Mouse (Mus musculus): ENCODE data around the gene Slc4a1. TPM values are rescaled to one million over a fixed set of nuclear protein-coding genes. Genes with fewer than 3 reads are reported as not detected.

Slc4a1 gene
- polyA plus RNA-seq, 1 experiment from 2014 or later, result 6.9 TPM

DNA sequence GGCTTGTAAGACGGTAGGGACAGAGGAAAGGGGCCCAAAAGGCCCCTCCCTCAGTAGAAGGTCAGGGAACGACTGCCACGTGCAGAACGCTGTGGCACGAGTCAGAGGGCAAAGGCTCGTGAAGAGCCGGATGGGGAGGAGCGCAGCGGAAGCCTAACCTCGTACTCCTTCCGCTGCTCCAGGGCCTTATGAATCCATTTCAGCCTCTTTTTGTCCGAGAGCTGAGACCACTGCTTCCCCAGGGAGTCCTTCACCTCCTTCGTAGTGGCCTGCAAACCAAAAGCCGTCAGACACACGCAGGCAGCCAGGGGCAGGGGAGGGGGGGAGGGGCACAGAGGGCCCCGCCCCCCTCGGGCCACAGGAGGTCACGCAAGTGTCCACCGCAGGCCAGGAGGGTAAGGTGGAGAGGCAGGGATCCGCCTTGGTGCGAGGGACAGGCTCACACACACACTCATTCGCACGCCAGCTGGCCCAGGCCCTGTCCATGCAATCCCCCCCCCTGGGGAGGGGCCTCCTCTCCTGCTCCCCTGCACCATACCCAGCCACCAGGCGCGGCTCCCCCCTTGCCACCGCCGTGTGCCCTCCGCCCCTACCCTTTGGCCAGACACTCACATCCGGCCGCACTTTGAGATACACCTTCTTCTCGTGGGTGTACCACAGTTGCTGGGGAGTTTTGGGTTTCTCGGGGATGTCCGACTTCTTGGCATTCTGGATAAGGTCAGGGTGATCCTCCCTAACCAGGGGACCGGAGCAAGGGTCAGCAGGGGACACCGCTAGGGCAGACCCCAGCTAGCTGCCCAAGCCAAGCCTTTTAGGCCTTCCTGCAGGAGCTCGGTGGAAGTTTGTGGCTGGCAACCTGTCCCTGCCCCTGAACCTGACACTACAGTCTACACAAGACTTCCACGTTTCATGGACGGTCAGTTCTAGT, 55.0 kb downstream of the Slc4a1 start:
- no peaks in the 10 kb centered on the region for H3K27me3 ChIP-seq (ENCODE audit: insufficient read depth, low read length)
- H3K4me2 ChIP-seq, result peak overlapping the region; percentile 33; the same call in 1 of the 2 replicates
- H3K9me3 ChIP-seq (ENCODE audit: low read depth, low read length), result no peaks in the 10 kb centered on the region
- no peak overlapping the region for H3K27ac ChIP-seq (ENCODE audit: low read depth)
- H3K36me3 ChIP-seq (ENCODE audit: insufficient read depth), result peaks cover 93% of the 10 kb centered on the region
- ATAC-seq (ENCODE audit: insufficient read depth), result no peak
- WGBS, result 43% methylated on average over 38 of the region's 38 CpGs
- H3K4me3 ChIP-seq (ENCODE audit: low read depth, low read length), result no peak overlapping the region
- peak; percentile 10 for DNase-seq
- no peak for TF ChIP-seq CTCF (IDR thresholded peaks at IDR 0.05; ENCODE audit: low read depth)
- H3K9ac ChIP-seq, result no peak overlapping the region
- peaks cover 8% of the 10 kb centered on the region; the same call in 1 of the 2 replicates for H3K4me1 ChIP-seq (ENCODE audit: insufficient read depth)

DNA sequence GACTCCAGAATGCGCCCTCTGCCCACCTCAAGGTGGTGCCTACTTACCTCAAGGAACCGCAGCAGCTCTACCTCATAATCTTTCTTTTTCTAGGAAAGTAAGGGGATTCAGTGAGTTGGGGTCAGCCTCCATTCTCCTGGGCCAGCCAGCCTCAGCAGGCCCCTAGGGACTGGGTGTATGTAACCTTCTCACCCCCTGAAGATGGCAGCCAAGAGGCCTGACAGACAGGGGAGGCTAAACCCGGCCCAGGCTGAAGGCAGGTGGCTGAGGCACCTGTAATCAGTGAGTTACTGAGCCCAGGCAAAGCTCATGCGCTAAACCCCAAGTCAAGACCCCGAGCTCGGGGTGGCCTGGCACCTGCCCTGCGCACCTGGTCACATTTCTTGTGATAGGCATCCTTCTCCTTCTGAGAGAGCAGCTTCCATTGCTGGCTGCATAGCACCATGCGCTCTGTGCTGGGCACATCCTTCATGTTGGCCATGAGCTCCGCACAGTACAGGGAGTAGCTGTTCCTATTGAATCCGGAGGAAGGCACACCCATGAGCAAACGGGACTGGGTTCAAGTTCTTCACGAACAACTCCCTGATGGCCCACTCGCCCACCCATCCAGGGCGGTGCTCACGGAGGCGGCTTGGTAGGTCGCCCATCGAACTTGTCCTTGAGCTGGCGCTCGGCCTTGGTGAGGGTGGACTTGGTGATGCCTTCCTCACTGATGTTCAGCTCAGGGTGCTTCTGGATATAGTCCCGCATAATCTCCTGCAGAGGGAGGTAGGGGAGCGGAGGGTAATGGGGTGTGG, 56.0 kb downstream of the Slc4a1 start:
- H3K4me2 ChIP-seq, result peak overlapping the region; percentile 62
- no peaks in the 10 kb centered on the region for H3K27me3 ChIP-seq (ENCODE audit: insufficient read depth, low read length)
- H3K27ac ChIP-seq (ENCODE audit: low read depth), result peak overlapping the region; percentile 72; the same call in 1 of the 2 replicates
- peak overlapping the region; percentile 37 for H3K4me3 ChIP-seq (ENCODE audit: low read depth, low read length)
- ATAC-seq (ENCODE audit: insufficient read depth) (no peak), DNase-seq (no peak)
- H3K36me3 ChIP-seq (ENCODE audit: insufficient read depth), result peaks cover 86% of the 10 kb centered on the region
- no peaks in the 10 kb centered on the region for H3K9me3 ChIP-seq (ENCODE audit: low read depth, low read length)
- 83% methylated on average over 22 of the region's 22 CpGs for WGBS
- peak overlapping the region; percentile 27 for H3K9ac ChIP-seq
- H3K4me1 ChIP-seq (ENCODE audit: insufficient read depth), result 0 out of 2 replicates have a peak, but pooled peaks cover 5% of the 10 kb centered on the region
- no peak; the same call in 1 of the 2 replicates for TF ChIP-seq CTCF (IDR thresholded peaks at IDR 0.05; ENCODE audit: low read depth)

DNA sequence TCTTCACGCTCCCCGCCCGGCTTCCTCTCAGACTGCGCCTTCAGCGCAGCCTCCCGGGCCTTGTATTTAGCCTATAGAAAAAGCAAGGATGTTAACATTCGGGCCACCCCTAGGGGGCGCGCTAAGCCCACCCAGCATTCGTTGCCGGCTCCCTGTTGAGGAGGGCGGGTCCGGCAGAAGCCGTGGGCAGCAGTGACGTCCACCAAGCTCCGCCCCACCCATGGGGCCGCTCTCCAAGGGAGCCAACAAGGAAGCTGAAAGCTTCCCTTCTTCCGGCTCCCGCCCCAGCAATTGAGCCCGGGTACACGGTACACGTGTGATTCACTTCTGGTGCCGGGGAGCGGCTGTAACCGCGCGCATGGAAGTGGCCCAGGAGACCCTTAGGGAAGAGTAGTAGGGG, 57.0 kb downstream of the Slc4a1 start:
- ATAC-seq (ENCODE audit: insufficient read depth), result peak; percentile 94
- peak; percentile 99 for DNase-seq
- Histone ChIP-seq H3K4me2 (peak overlapping the region; percentile 62), H3K27me3 (ENCODE audit: insufficient read depth, low read length) (no peaks in the 10 kb centered on the region), H3K36me3 (ENCODE audit: insufficient read depth) (peaks cover 75% of the 10 kb centered on the region), H3K4me1 (ENCODE audit: insufficient read depth) (0 out of 2 replicates have a peak, but pooled peaks cover 5% of the 10 kb centered on the region), H3K27ac (ENCODE audit: low read depth) (peak overlapping the region; percentile 72), H3K4me3 (ENCODE audit: low read depth, low read length) (peak overlapping the region; percentile 37), H3K9ac (peak overlapping the region; percentile 27), H3K9me3 (ENCODE audit: low read depth, low read length) (no peaks in the 10 kb centered on the region)
- WGBS, result under 1% methylated on average over 27 of the region's 27 CpGs
- peak; percentile 99 for TF ChIP-seq CTCF (IDR thresholded peaks at IDR 0.05; ENCODE audit: low read depth)

DNA sequence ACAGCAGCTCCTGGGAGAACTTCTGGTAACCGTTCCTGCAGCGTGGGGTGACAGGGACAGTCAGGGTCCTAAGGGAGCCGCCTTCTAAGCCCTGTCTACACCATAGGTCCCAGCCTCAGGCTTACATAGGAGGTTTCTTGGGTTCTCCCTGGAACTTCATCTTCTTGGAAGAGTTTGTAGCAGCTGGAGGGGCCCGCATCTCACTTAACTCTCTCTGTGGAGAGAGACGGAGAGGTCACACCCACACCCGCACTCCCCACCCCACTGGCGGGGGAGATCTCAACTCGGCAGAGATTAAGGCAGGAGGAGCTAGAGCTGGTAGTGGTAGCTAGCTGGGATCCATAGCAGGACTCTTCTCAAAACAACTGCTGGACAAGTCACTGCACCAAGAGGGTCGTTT, 57.9 kb downstream of the Slc4a1 start:
- Histone ChIP-seq H3K9me3 (ENCODE audit: low read depth, low read length) (no peaks in the 10 kb centered on the region), H3K27me3 (ENCODE audit: insufficient read depth, low read length) (no peaks in the 10 kb centered on the region), H3K27ac (ENCODE audit: low read depth) (no peak overlapping the region), H3K4me3 (ENCODE audit: low read depth, low read length) (no peak overlapping the region), H3K4me2 (no peak overlapping the region), H3K36me3 (ENCODE audit: insufficient read depth) (peaks cover 66% of the 10 kb centered on the region), H3K9ac (no peak overlapping the region), H3K4me1 (ENCODE audit: insufficient read depth) (0 out of 2 replicates have a peak, but pooled peaks cover 5% of the 10 kb centered on the region)
- no peak for TF ChIP-seq CTCF (IDR thresholded peaks at IDR 0.05; ENCODE audit: low read depth)
- no peak for ATAC-seq (ENCODE audit: insufficient read depth)
- no peak for DNase-seq
- WGBS, result 83% methylated on average over 9 of the region's 9 CpGs

DNA sequence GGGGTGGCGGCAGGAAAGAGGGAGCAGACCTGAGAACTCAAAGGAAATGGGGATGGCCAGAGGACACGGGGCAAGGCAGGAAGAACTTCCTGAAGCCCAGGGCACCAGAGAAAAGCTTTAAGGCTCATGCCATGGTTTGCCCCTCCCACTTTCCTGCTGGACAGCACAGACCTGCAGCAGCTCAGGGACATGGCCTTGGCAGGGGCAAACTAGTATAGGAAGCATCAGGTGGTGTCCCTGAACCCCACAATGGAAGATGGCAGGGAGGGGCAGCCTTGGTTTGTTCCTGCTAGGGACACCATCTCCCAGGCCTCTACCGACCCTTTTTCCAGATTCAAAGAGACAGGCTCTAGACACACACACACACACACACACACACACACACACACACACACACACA, 60.6 kb downstream of the Slc4a1 start:
- no peaks in the 10 kb centered on the region for H3K27me3 ChIP-seq (ENCODE audit: insufficient read depth, low read length)
- 0 out of 2 replicates have a peak, but pooled peaks cover 5% of the 10 kb centered on the region for H3K4me1 ChIP-seq (ENCODE audit: insufficient read depth)
- H3K27ac ChIP-seq (ENCODE audit: low read depth), result no peak overlapping the region
- no peak overlapping the region for H3K4me3 ChIP-seq (ENCODE audit: low read depth, low read length)
- H3K4me2 ChIP-seq, result no peak overlapping the region
- H3K9me3 ChIP-seq (ENCODE audit: low read depth, low read length), result no peaks in the 10 kb centered on the region
- DNase-seq (no peak), ATAC-seq (ENCODE audit: insufficient read depth) (no peak)
- no peak for TF ChIP-seq CTCF (IDR thresholded peaks at IDR 0.05; ENCODE audit: low read depth)
- 60% methylated on average over 3 of the region's 3 CpGs for WGBS
- peaks cover 40% of the 10 kb centered on the region for H3K36me3 ChIP-seq (ENCODE audit: insufficient read depth)
- H3K9ac ChIP-seq, result no peak overlapping the region

DNA sequence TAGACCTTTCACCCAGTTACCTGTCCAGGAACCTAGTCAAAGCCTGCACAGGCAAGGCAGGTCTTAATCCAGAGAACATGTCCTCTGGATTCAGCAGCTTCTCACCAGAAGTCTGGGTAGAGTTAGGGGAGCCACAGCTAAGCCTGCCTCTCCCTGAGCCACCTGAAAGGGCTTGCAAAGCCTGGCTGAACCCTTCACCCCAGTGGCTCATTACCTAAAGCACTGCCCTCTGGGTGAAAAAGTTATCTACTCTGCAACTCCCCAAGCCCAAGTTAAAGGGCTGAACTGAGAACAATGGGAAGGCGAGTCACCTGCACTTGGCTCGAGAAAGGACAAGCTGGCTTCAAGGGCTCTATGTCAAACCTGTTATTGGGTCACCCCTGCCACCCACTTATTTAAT, 61.9 kb downstream of the Slc4a1 start:
- Histone ChIP-seq H3K4me1 (ENCODE audit: insufficient read depth) (no peaks in the 10 kb centered on the region), H3K27me3 (ENCODE audit: insufficient read depth, low read length) (no peaks in the 10 kb centered on the region), H3K27ac (ENCODE audit: low read depth) (no peak overlapping the region), H3K36me3 (ENCODE audit: insufficient read depth) (peaks cover 30% of the 10 kb centered on the region), H3K4me2 (no peak overlapping the region), H3K9me3 (ENCODE audit: low read depth, low read length) (no peaks in the 10 kb centered on the region), H3K9ac (no peak overlapping the region), H3K4me3 (ENCODE audit: low read depth, low read length) (no peak overlapping the region)
- no peak for ATAC-seq (ENCODE audit: insufficient read depth)
- TF ChIP-seq CTCF (IDR thresholded peaks at IDR 0.05; ENCODE audit: low read depth), result no peak
- DNase-seq, result no peak
- WGBS, result 36% methylated on average over 2 of the region's 2 CpGs

DNA sequence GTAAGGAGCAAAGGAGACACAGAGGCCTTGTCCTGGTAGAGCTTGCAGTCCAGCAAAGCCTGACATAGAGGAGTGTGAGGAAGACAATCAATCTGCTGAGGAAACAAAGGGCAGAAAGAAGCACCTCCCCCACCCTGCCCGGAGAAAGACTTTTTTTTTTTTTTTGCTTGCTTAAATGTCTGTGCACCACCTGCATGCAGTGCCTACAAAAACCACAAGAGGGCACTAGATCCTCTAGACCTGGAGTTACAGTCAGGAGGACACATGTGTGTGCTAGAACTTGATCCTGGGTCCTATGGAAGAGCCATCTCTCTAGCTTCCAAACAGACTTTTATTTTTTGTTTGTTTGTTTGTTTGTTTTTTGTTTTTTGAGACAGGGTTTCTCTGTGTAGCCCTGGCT, 66.2 kb downstream of the Slc4a1 start:
- ATAC-seq (ENCODE audit: insufficient read depth), result no peak
- Histone ChIP-seq H3K9ac (no peak overlapping the region), H3K4me3 (ENCODE audit: low read depth, low read length) (no peak overlapping the region), H3K4me1 (ENCODE audit: insufficient read depth) (peaks cover 3% of the 10 kb centered on the region), H3K9me3 (ENCODE audit: low read depth, low read length) (no peaks in the 10 kb centered on the region), H3K4me2 (no peak overlapping the region), H3K27me3 (ENCODE audit: insufficient read depth, low read length) (no peaks in the 10 kb centered on the region), H3K36me3 (ENCODE audit: insufficient read depth) (no peaks in the 10 kb centered on the region), H3K27ac (ENCODE audit: low read depth) (no peak overlapping the region)
- peak; percentile 73 for TF ChIP-seq CTCF (IDR thresholded peaks at IDR 0.05; ENCODE audit: low read depth)
- DNase-seq, result peak; percentile 84
- WGBS, result 7% methylated on average over 1 of the region's 1 CpGs

Small RNA genes lying within 50 kb of the gene (microRNA-seq; reads per million reads assigned to microRNA genes)
- not detected for gene Mir6930 (ENCODE audit: borderline number of aligned reads)

Other genes starting within 250 kb of the Slc4a1 start
- gene Nags, start 220.7 kb downstream of the Slc4a1 start, polyA plus RNA-seq (2014; fragmentation: Nextera tagmentation; extraction: Ambion mirVana), result not detected in 2 replicates
- 26.3 and 26.8 TPM in 2 replicates for gene Tmem101, start 209.8 kb downstream of the Slc4a1 start, polyA plus RNA-seq (2014; fragmentation: Nextera tagmentation; extraction: Ambion mirVana)
- gene Lsm12, start 180.9 kb downstream of the Slc4a1 start, polyA plus RNA-seq (2014; fragmentation: Nextera tagmentation; extraction: Ambion mirVana), result 93.2 and 109 TPM in 2 replicates
- gene G6pc3, start 176.6 kb downstream of the Slc4a1 start, polyA plus RNA-seq (2014; fragmentation: Nextera tagmentation; extraction: Ambion mirVana), result 31.0 and 34.5 TPM in 2 replicates
- 41.1 and 42.7 TPM in 2 replicates for gene Hdac5, start 136.0 kb downstream of the Slc4a1 start, polyA plus RNA-seq (2014; fragmentation: Nextera tagmentation; extraction: Ambion mirVana)
- gene BC030867, start 117.3 kb downstream of the Slc4a1 start, polyA plus RNA-seq (2014; fragmentation: Nextera tagmentation; extraction: Ambion mirVana), result 21.4 and 22.2 TPM in 2 replicates
- gene Asb16, start 97.5 kb downstream of the Slc4a1 start, polyA plus RNA-seq (2014; fragmentation: Nextera tagmentation; extraction: Ambion mirVana), result 0.08 TPM in 1 of 2 replicates, not detected in the other
- 48.8 and 49.9 TPM in 2 replicates for gene Tmub2, start 81.3 kb downstream of the Slc4a1 start, polyA plus RNA-seq (2014; fragmentation: Nextera tagmentation; extraction: Ambion mirVana)
- 17.4 TPM in 2 replicates for gene Atxn7l3, start 69.6 kb downstream of the Slc4a1 start, polyA plus RNA-seq (2014; fragmentation: Nextera tagmentation; extraction: Ambion mirVana)
- 86.0 and 93.8 TPM in 2 replicates for gene Ubtf, start 46.5 kb downstream of the Slc4a1 start, polyA plus RNA-seq (2014; fragmentation: Nextera tagmentation; extraction: Ambion mirVana)
- 1.1 and 1.3 TPM in 2 replicates for gene Rundc3a, start 27.2 kb upstream of the Slc4a1 start, polyA plus RNA-seq (2014; fragmentation: Nextera tagmentation; extraction: Ambion mirVana)
- gene Slc25a39, start 41.7 kb upstream of the Slc4a1 start, polyA plus RNA-seq (2014; fragmentation: Nextera tagmentation; extraction: Ambion mirVana), result 223 and 244 TPM in 2 replicates
- 113 and 116 TPM in 2 replicates for gene Grn, start 64.1 kb upstream of the Slc4a1 start, polyA plus RNA-seq (2014; fragmentation: Nextera tagmentation; extraction: Ambion mirVana)
- 7.4 and 8.3 TPM in 2 replicates for gene Fam171a2, start 81.5 kb upstream of the Slc4a1 start, polyA plus RNA-seq (2014; fragmentation: Nextera tagmentation; extraction: Ambion mirVana)
- 10.1 and 10.7 TPM in 2 replicates for gene Itga2b, start 103.9 kb upstream of the Slc4a1 start, polyA plus RNA-seq (2014; fragmentation: Nextera tagmentation; extraction: Ambion mirVana)
- 47.0 and 49.4 TPM in 2 replicates for gene Gpatch8, start 190.2 kb upstream of the Slc4a1 start, polyA plus RNA-seq (2014; fragmentation: Nextera tagmentation; extraction: Ambion mirVana)
- gene Gm11627, start 213.3 kb upstream of the Slc4a1 start, polyA plus RNA-seq (2014; fragmentation: Nextera tagmentation; extraction: Ambion mirVana), result 14.3 and 15.3 TPM in 2 replicates
- gene Fzd2, start 238.2 kb upstream of the Slc4a1 start, polyA plus RNA-seq (2014; fragmentation: Nextera tagmentation; extraction: Ambion mirVana), result 40.0 and 42.9 TPM in 2 replicates

Measured in lung, embryonic 14.5 days (tissue).